Mouse (Mus musculus) spleen, postnatal 10 days (tissue): ENCODE data around the gene Hoxc10.

Experiments used
- DNase-seq, 2 experiments: peaks; one replicate each; pipeline ENCODE4 v3.0.0; 2021 to 2022; ENCODE audit warnings: low spot score in 2 of 2

Gene Hoxc10

DNA sequence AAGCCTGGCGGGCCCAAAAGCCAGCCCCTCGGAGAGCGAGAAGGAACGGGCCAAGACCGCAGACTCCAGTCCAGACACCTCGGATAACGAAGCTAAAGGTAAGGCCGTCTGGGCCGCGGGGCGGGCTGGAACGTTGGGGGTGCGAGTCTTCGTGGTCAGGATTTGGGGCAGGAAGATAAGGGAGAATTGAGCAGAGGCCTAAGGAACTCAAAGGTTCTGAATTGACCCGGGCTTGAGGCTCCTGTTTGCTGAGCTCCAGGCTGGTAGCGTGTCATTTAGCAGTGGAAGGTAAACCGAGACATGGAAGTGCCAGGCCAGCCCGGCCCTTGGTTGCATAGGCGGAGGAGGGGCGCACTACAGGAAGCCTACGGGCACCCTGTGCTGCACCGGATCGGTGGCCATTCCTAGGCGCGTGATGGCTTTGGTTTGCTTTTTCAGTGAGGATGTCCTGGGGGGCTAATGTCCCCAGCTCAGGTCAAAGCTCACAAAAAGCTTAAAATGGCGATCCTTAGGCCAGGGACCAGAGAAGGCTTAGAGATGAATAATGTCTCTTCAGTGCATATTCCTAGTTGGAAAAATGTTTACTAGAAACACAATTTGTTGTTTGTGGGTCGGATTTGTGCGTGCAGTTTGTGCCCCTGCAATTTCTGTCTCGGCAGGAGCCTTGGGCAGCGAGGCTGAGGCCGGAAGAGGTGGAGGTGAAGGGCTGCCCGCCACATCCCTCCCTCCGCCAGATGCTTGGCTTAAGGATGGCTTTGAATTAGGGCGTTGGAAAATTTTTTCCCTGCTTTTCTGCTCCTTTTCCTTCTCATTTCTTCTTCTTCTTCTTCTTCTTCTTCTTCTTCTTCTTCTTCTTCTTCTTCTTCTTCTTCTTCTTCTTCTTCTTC, 1.2 kb downstream of the Hoxc10 start:
- DNase-seq = no peak

DNA sequence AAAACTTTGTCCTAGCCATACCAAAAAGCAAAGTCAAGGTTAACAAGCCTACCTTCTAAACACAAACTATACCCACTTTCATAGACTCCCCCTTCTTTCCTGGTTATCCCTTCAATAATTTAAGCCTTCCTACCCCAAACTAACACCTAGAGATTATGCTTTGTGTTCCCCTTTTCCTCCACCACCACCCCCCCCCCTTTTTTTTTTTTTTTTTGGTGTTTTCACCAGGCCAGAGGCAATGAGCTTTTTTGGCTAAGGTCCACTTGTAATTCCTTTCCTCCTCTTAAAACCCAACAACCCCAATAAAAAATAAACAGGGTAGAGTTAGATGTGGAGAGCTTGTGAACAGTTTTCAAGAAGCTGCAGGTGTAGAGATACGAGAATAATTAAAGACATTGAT, 2.7 kb downstream of the Hoxc10 start:
- no peak for DNase-seq

DNA sequence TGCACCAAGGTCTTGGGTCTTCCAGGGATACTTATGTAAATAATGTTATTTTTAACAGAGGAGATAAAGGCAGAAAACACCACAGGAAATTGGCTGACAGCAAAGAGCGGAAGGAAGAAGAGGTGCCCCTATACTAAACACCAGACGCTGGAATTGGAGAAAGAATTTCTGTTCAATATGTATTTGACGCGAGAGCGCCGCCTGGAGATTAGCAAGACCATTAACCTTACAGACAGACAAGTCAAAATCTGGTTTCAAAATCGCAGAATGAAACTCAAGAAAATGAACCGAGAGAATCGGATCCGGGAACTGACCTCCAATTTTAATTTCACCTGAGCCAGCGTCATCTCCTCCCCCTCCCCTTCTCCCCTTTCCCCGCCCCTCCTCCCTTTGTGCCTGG, 4.1 kb downstream of the Hoxc10 start:
- DNase-seq = no peak

DNA sequence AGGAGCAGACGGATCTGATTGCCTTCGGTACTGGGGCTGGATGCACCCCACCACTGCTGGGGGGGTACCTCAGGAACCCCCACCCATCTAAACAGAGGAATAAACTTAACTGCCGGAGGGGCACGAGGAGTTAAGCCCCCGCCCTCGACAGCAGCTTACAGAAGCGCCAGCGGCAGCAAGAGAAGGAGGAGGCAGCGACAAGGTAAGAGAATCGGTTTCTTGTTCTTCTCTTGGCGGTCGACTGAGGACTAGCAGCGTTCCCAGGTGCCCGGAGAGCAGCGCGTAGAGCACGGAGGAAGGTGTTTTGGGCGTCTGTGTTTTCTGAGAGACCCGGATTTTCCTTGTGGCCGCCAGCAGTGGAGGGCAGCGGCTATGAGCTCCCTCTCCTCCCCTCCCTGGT, 5.7 kb downstream of the Hoxc10 start:
- DNase-seq = no peak

DNA sequence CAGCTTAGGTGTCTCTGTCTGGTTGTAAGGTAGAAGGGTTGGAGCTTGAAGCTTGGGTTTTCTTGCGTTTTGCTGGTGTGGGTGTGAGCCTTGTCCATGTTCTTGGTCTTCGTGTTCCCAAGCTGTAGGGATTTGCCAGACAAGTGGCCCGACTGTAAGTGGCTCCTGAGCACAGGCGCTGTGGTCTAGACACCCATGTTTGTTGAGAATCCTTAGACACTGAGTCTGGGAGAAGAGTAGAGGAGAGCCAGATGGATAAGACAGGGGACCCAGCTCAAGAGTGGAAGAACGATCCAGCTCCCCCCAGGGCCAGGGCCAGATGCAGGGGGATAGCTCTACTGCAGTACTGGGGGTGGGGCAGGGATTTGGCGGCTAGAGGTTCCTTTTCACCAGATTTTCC, 6.2 kb downstream of the Hoxc10 start:
- DNase-seq = no peak

DNA sequence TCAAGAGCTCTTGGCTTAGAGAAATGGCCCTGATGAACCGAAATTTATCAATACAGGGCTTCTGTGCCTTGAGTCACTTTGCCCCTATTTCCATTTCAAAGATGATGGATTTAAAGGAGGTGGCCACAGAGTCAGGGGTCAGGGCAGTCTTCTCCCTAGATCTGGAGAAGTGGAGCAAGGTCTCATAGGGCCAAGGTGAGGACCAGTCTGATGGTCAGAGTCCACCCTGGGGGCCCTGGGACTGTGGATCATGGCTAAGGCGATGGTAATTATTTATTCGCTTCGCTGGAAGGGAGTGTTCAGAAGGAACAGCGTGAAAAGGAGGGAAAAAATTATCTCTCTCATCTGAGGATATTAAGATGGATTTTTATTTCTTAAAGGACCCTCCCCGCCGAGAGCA, 8.4 kb downstream of the Hoxc10 start:
- no peak for DNase-seq

DNA sequence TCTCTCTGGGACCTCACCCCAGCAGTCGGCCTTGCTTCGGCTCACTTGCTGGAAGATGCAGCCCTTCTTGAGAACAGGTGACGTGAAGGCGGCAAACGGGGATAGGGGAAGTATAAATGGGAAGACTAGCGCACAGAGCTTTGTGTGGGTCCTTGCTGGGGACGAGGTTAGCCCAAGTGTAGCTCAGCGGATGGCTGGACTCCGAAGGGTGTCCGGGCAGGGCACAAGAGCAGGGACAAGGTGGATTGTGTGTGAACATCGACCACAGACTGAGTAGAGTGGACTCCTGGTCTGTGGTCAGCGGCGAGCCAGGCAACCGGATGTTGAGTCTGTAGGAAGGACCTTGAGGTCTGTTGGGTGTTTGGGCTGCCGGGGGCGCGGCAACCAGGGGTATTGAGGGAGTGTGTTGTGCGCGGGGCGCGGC, 9.1 kb downstream of the Hoxc10 start:
- DNase-seq = no peak

DNA sequence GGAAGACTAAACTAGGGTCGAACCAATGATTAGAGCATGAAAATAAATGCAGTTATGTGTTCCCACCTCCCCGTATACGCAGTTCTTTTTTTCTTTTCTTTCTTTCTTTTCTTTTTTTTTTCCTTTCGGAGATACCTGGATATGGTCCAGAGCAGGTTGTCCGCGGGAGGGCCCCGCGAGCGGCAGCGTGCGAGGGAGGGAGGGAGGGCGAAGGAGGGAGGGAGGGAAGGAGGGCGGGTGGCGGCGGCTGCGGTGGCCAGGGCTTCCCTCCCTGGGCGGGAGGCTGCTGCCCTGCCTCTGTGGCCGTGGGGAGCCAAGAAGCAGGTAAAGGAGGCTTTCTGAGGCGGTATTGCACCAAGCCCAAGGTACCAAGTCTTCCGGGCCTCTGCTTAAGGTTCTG, 9.6 kb downstream of the Hoxc10 start, which contains the start of gene Hoxc9:
Gene Hoxc9 (plus strand): TSS at position 269 of the 400 bp plus-strand sequence.
- DNase-seq = no peak

DNA sequence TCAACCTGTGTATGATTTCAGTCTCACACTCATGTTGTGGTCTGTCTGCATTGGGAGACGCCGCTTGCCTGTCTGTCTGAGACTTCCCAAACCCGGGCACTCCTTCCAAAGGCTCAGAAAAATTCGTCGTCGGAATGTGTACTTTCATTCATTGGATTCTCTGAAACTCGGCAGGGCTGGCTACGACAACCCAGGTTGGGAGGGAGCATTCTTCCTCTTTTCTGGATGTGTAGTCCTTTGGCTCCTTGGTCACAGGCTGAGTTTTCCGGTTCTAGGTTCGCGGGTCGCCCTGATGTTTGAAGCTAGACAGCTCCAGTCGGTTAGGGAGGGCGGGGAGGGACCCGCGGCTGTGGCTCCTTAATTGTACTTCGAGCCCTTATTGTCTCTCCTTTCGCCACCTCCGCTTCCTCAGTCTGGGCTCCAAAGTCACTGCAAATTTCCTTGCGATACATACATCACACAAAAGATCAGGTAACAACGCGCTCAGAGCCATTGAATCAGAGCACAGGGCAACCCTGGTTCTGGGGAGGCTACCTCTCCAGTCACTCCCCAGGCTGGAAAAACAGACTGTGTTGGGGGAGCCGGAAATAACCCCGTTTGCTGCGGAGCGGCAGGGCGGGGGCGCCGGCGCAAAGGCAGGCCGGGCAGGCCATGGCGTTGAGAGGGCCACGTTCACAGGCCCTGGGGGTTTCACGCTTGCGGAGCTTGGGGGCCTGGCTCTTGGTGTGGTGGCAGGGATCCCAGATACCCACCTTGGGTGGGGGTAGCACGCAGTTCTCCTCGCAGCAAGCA, 10.2 kb downstream of the Hoxc10 start:
- DNase-seq = no peak

DNA sequence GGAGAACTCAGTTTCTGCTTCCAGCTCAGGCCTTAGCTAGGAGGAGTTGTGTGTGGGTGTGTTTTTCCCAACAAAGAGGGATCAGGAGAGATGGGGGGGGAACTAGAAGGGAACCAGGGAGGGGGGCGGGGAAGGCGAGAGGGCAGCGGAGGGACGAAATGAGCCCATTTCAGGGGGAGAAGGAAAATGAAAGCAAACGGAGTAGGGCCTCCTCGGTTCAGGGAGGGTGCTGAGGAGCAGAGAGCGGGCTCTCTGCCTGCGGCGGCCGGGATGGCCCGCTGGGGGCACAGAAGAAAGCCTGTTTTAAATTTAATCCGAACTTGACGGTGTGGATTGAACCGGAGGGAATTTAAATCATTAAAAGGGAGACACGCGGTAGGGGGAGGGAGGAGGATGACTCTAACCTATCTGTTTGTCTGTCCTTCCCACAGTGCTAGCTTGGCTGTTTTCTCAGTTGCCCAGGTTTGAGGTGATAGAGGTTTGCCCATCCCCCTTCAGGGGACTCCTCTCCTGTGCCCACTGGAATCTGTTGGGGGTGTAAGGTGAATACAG, 10.9 kb downstream of the Hoxc10 start:
- DNase-seq = no peak

DNA sequence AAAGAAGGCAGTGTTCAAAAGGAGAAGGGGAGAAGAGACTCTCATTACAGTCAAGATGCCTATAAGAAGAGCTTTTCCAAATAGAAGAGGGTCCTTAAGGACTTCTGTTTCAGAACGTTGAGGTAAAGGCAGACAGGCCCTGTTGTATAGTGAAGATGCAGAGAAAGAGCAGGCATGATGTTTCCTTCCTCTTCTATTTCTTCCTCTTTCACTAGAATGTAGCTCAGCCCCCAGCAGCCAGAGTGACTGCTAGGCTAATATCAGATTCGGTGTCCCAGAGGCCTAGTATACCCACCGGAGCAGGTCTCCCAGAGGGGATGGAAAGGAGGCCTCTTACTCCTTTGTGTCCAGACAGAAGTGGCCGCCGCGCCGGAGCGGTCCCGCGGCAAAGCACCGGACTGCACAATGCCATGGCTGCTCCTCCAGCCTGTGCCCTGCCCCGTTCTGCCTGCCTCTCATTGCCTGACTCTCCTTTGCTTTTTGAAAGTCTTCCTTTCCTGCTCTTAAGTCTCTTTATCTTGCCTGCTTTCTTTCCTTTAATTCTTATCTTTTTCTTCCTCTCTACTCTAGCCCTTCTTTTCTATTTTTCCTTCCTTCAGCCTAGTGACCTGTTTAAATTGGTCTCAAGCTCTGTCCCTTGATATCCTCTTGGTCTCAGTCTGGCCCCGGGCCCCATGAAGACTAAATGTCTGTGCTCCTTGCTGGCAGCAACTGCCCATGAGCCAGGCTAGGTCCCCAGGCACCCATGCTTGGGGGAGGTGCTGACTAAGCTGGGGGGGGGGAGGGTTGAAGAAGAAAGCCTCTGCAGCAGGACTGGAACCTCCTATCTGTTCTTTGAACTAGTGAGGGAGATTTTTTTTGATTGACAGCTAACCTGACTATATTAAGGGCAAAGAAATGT, 12.3 kb downstream of the Hoxc10 start:
- no peak for DNase-seq

DNA sequence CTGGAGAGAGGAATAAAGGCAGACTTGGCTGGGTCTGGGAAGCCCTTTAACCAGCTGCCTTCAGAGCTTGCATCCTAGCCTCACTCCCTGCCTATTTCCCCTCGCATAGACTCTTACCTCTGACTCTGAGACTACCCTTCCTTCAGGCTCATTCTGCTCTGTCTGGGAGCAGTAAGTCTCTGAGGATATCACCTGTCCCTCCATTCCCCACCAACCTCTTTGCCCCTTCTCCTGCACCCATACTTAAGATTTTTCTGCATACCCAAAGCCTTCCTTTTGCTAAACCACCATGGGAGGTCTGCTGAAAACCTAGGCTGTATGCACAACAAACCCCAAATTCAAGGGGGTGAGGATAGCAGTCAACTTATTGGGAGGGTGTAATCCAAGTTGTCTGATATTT, 13.3 kb downstream of the Hoxc10 start:
- no peak for DNase-seq

DNA sequence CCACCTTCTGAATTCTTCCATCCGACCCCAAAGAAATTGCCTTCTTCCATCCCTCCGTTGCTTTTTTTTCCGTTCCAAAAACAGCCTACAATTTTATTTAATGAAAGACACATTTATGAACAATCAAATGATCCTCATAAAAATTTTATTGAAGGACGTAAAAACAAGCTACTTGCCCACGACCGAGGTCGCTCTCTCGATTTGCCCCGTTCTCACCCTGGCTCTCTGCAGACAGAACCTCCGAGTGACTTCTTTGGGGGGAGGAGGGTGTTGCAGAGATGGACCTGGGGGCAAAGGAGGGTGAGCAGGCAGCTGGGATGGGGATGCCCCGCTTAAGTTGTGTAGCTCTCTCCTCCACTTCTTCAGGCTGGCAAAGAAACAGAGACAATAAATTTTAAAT, 13.8 kb downstream of the Hoxc10 start:
- no peak for DNase-seq

DNA sequence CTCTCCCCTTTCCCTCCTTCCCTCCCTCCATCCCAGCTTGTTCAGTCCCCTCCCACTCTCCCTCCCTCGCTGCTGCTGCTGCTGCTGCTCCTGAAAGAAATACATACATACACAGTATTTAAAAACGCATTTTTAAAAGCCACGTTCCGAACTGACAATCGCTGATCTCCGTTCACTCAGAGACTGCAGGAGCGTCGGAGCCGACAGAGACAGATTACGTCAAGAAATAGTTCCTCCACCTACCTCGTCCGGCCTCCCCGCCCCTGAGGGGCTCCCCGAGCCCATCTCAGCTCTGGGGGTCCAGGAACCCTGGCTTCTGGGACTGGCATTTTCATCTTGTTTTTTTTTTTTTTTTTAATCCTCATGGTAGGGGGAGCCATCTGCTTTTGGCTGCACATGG, 14.3 kb downstream of the Hoxc10 start:
- DNase-seq = no peak

DNA sequence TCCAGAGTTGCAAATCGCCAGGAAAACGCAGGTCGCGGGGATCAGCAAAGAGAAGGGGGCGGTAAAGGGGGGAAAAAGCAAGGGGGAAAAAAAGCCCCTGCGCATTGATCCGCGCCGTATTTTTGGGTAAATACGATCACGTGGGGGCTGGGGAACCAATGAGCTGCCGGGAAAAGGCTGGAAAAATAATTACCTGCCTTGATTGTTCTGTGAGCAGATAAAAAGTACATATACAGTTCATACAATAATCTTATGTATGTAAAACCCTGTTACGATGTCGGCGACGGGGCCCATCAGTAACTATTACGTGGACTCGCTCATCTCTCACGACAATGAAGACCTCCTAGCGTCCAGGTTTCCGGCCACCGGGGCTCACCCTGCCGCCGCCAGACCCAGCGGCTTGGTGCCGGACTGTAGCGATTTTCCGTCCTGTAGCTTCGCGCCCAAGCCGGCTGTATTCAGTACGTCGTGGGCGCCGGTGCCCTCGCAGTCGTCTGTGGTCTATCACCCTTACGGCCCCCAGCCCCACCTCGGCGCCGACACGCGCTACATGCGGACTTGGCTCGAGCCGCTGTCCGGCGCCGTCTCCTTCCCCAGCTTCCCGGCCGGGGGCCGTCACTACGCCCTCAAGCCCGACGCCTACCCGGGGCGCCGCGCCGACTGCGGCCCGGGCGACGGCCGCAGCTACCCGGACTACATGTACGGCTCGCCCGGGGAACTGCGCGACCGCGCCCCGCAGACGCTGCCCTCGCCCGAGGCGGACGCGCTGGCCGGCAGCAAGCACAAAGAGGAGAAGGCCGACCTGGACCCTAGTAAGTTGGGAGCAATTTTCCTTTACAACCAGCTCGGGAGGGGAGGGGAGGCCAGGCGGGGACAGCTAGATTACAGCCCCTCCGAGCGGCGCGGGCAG, 15.0 kb downstream of the Hoxc10 start:
- DNase-seq = no peak

DNA sequence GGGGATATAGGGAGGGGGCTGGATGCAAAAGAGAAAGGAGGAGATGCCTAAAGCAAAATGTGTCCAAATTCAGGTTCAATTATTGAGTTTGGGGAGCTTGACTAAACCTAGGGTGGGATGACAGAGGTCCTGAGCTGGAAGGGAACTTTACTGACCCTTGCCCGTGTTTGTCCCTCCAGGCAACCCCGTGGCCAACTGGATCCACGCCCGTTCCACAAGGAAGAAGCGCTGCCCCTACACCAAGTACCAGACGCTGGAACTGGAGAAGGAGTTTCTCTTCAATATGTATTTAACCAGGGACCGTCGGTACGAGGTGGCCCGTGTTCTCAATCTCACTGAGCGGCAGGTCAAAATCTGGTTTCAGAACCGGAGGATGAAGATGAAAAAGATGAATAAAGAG, 17.1 kb downstream of the Hoxc10 start:
- DNase-seq = no peak

DNA sequence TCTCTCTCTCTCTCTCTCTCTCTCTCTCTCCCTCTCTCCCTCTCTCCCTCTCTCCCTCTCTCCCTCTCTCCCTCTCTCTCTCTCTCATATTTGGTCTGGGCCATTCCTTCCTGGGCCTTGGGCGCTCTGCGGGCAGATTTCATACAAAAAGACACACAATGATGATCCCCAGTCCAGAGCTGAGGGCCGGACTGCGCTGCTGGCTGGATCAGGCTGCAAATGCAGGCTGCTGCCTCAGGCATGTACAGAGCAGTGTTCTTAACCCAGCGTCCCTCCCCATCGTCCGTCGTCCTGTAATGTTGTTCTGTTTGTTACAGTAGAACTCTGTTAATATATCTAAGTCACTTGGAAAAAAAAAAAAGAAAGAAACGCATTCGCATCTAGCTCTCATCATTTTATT, 17.9 kb downstream of the Hoxc10 start:
- no peak for DNase-seq

DNA sequence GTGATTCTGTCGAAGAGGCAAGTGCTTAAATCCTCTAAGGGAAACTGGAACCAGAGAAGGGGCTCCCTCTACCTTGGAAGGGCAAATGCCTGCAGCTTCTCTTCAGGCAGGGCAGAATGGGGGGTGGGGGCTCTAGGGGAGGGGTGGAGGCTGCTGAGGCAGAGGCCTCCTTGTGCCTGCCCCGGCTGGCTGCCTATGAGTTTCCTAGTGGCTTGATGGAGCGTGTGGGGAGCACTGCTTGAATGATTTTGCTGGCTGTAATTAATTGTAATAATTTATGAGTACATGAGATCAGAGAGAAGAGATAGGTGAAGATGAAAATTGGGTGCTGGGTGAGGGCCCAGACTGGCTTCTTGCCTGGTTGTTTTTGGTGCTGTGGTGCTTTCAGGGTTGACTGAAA, 18.3 kb downstream of the Hoxc10 start:
- no peak for DNase-seq

DNA sequence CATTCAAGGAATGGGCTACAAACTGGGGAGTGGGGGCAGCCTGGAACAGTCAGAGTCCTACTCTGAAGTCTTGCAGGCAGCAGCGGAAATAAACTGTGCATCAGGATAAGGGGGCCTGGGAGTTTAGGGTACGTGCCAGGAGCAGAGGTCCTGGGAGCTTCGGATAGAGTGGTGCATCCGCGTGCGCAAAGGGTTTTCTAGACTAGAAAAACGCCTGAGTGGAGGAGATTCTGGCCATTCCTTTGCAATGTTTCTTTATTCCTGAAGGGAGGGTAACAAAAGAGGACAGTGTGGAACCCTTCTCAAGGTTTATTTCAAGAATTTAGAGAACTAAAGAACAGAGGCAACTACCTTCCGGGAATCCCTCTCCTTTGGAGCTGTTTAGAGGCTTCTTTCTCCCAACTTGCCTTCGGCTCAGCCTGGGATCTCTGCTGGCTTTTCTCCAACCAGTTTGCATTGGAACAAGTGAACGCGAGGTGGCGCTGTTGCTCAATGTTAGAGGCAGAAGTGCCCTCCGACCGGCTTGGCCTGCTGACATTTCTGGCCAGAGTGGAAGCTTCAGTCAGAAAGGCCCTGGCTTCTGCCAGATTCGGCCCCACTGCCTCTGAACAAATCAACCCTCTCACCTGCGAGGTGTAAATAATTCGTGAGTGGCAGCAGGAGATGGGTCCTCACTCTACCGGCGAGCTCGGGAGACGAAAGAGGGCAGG, 20.7 kb downstream of the Hoxc10 start:
- DNase-seq = peak; percentile 70 to 90

DNA sequence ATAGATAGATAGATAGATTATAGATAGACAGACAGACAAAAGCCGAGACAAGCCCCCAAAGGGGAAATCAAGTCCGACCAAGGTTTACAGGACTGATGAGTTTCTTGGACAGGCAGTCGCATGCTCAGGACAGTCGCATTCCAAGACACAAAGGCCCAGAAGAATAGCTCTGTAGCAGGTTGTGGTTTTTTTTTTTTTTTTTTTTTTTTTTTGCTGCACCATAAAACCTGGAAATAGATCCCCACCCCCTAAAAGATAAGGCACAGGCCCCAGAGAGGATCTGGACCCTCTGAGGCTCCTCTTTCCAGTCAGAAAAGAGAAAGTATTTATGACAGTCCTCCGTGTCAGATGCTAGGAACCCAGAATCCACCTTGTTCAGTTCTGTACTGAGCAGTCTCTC, 21.5 kb downstream of the Hoxc10 start:
- DNase-seq = no peak
